Mouse (Mus musculus) urinary bladder, postnatal 14 days (tissue): ENCODE measurements around the gene Uhrf1bp1.

Experiments used
- DNase-seq: peaks from one replicate; pipeline ENCODE4 v3.0.0; 2021; ENCODE audit warnings: low spot score

The Uhrf1bp1 gene

DNA sequence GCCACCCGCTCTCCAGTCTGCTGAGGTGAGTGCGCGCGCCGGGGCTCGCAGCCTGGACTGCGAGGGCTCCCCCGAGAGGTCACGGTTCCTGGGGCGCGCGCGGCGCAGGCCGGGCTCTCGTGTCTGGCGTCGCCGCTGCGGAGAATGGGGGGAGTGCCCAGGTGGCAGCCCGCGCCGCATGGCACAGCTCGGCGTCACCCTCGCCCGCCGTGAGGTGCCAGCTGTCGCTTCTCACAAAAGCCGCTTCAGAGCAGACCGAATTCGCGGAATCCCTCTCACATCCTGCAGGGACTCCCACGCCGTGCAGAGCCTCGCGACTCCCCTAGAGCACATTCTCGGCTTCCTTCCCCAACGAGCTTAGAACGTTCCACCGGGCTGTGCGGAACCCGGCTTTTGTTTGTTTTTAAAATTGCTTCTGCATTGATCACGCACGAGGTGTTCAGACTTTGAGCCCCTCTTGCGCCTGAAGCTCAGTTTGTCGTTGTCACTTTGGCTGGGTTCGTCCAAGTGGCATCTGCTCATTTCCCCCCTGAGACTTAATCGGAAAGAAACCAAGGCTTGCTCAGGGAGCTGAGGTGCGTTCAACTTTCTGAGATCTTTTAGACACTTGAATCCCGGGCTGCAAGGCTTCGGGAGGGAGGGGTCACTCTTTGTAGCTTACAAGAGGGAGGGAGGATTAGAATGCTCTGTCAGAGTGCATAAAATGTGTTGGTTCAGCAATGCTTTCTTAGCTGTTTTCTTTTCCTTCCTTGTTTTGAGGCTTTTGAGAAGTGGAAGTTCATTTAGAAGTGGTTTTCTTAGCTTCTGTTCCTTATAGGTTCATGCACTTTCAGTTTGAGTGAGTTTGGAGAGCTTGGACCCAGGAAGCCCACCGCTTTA lies 53.6 kb downstream of the Uhrf1bp1 start, which contains the start of gene Taf11:
TSS of gene Taf11 (minus strand) at position 223 of the 879 bp plus-strand sequence.
- DNase-seq, result no peak

DNA sequence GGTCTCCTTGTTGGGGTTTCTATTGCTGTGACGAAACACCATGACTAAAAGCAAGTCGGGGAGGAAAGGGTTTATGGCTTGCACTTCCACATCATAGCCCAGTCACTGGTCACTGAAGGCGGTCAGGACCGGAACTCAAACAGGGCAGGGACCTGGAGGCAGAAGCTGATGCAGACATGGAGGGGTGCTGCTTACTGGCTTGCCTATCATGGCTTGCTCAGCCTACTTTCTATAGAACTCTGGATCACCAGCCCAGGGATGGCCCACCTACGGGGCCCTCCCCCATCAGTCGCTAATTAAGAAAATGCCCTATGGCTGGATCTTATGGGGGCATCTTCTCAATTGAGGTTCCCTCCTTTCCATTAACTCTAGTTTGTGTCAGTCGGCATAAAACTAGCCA lies 55.1 kb downstream of the Uhrf1bp1 start:
- DNase-seq, result no peak

DNA sequence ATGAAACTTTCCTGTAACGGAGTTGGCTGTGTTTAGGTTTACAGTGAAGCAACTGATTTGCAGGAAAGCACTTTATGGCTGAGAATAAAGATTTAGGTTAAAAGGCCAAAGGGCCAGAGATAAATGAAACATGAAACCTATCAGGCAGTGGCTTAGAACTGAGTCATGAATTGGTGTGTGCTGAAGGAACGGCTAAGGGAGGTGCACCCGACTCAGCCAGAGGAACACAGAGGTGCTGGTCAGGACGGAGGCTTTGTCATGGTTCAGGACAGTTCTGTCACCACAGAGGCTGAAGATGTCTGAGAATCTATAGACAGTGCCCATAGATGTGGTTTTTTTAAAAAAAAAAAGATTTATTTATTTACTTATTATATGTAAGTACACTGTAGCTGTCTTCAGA lies 58.5 kb downstream of the Uhrf1bp1 start:
- DNase-seq, result no peak

DNA sequence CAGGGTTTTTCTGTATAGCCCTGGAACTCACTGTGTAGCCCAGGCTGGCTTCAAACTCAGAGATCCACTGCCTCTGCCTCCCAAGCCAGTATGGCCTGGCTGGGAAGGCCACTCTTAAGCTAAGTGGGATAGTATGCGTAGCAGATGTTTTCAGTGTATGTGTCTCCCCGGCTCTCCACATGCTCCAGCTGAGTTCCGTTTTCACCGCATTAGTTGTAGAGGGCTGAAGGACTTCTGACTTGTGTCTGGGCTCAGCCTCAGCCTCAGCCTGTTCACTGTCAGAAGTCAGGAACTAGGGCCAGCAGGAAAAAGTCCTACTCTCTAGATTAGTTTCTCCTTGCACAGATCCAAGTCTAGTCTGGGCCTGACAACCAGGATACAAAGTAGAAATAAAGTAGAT lies 60.1 kb downstream of the Uhrf1bp1 start:
- DNase-seq, result no peak

- DNase-seq, result no peak
Measured at GRCm38 (mm10) chr17:27920676-27921075, 64.4 kb downstream of the Uhrf1bp1 start.

DNA sequence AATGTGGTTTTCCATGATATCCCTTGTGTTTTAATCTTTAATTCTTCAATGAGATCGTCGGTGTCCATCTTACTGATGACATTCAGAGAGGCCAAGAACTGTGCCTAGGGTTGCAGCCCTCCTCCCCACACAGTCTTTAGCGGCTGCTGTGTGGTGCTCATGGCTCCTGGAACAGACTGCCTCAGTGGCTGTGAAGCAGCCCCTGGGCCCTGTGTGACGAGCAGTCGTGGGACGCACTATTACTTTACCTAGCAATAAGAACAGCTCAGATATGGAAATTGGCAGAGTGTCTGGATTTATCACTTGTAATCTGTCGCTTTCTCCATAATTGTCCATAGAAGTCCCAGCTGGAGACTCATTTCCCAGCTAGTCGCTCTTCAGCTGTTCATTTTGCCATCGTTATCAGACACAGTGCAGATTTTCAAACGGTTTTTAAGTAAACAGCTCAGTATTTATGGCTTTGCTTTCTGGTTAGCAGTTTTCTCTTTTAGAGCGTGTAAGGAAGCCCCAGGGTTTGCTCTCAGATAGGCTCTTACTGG lies 66.0 kb downstream of the Uhrf1bp1 start:
- no peak for DNase-seq

GRCm38 (mm10) chr17:27925054-27925453 lies 68.8 kb downstream of the Uhrf1bp1 start:
- peak; percentile 43 for DNase-seq

GRCm38 (mm10) chr17:27925504-27925903 lies 69.3 kb downstream of the Uhrf1bp1 start:
- peak; percentile 41 for DNase-seq

DNA sequence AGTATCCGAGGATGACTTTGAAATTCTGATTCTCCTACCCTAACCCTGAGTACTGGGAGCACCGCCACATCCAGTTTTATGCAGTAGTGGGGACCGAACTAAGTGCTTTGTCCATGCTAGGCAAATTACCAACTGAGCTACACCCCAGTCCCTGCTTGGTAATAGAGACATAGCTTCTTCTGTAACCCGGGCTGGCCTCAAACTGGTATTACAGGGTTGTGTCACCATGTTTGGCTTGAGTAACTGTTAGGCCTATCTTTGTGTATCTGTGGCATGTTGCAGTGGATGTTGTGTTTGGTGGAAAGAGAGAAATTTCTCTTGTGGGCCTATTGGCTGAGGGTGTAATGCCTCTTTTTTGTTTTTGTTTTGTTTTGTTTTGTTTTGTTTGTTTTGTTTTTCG lies 74.0 kb downstream of the Uhrf1bp1 start:
- DNase-seq, result no peak

DNA sequence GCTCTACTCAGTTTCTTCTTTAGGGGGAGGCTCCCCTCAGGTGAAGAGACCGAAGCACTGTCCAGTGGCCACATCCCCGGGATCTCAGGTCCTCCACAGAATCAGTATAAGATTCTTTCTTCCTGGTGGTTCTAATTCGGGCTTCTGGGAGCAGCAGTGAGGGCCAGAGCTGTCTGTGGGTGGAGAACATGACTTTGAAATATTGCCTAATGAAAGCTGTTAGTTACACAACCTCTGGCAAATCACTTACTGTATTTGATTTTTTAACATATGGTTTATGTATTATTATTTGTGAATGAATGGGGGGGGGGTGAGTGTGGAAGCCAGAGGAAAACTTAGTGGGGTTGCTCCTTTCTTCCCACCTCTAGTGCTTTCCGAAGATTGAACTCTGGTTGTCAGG lies 75.6 kb downstream of the Uhrf1bp1 start:
- DNase-seq, result no peak

DNA sequence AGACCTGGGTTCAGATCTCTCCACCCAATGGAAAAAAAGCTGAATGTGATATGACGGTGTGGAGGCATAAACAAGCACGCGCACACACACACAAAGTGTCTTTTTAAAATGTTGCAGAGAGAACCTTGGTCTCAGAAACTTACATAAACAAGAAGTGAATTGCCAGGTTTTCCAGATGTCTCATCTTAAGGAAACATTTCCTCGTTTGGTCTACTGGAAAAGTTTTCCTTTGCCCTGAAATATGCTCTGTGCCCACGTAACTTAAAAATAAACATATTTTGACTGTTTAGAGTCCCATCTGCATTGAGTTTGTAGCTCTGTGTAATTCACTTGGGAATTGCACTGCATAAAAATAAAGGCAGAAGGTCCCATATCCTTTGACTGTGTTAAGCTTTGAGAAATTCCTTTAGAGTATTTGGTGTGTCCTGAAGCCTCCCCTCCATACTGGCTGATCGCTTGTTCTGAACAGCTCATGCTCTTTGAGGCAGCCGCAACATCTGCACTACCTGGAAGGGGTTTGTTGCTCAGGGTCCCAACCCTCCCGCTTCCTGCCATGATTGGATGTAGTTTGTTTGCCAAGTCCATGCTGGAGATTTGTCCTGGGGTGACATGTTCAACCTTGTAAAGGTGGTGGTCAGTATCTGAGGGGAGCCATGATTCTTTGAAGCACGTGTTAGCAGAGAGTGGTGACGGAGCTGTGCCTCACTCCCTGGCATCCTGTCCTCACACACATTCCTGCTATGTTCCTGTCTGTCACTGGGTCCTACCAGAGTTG lies 78.1 kb downstream of the Uhrf1bp1 start:
- no peak for DNase-seq

DNA sequence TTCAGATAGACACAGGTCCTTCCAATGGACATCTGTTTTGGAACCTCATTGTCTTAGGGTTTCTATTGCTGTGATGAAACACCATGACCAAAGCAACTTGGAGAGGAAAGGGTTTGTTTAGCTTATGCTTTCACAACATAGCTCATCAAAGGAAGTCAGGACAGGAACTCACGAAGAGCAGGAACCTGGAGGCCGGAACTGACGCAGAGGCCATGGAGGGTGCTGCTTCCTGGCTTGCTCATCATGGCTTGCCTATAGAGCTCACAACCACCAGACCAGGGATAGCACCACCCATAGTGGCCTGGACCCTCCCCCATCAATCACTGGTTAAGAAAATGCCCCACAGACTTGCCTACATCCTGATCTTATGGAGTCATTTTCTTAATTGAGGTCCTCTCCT lies 78.8 kb downstream of the Uhrf1bp1 start:
- no peak for DNase-seq

GRCm38 (mm10) chr17:27937054-27937615 lies 80.9 kb downstream of the Uhrf1bp1 start:
- DNase-seq, result no peak

DNA sequence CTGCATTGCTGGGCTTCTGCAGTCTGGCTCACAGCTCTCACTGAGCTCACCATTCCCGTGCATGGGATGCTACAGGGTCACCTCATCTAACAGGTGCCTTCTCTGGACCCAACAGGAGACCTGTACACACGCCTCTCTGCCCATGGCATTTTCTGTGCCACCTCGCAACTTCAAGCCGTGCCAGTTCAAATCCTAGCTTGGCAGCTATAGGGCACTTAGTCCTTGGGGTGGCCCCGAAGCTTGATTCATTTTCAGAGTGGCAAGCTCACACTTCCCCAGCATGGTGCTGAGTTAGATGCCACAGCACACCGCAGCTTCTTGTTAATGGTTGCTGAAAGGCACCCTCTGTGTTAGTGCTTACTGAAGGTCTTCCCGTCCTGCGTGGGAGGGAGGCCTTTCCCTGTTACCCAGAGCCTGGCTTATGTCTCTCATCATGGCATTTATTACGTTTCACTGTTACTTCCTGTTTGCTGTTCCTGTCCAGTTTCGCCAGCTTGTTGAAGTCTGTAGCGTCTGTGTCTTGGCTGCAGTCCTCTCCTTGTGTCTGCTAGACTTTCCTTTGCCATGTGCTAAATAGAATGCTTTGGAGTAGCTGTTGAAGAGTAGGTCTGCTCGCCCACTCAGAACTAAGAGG lies 82.0 kb downstream of the Uhrf1bp1 start:
- DNase-seq, result peak; percentile 29

GRCm38 (mm10) chr17:27939028-27939427 lies 82.8 kb downstream of the Uhrf1bp1 start:
- no peak for DNase-seq

- peak; percentile 44 for DNase-seq
Measured at GRCm38 (mm10) chr17:27940352-27940751, 84.1 kb downstream of the Uhrf1bp1 start.

DNA sequence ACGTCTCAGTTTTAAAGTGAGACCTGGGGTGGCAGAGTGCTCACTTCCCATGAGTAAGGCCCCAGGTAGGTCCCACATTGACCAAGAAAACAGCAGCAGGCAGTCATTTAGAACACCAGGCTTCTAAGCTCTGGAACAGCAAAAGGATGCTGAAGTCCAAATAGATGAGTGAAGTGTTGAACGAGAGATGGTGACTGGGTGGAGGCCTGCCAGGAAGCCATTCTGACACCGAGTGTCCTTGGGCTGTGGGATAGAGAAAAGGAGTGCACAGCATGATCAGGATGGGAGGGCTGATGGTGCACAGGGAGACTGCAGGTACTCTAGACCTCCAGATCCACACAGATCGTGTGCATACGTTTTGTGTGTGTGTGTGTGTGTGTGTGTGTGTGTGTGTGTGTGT lies 84.9 kb downstream of the Uhrf1bp1 start:
- DNase-seq, result no peak

- no peak for DNase-seq
Measured at GRCm38 (mm10) chr17:27941698-27942097, 85.5 kb downstream of the Uhrf1bp1 start.

GRCm38 (mm10) chr17:27942131-27942530 lies 85.9 kb downstream of the Uhrf1bp1 start:
- DNase-seq, result no peak

DNA sequence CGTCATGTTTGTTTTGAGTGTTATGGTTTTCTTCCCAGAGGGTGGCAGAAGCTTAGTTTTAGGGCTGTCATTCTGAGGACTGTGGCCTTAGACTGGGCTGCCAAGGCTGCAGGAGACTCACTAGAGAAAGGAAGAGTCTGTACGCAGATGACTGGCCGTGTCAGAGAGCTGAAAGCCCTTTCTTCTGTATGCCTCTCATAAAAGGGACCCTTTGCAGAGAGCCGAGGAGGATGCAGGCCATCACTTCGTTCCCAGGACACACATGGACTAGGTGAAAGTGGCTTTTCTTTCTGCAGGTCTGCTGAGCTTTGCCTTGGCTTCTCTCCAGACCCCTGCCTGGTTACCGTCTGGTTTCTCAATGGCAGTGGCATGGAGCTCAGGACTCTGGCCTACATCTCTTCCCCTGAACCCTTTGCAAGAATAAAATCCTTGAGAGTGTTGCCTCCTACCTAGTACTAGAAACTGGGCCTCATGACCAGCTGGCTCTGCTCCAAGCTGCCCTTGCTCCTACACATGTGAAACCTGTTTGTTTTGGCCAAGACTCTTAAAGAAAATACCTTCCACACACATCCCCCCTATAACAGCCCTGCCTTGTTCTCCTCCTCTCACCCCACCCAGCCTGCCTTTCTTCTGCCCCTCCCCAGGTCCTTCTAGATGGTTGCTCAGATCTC lies 89.4 kb downstream of the Uhrf1bp1 start:
- DNase-seq, result peak; percentile 86

- DNase-seq, result no peak
Measured at GRCm38 (mm10) chr17:27946371-27946770, 90.1 kb downstream of the Uhrf1bp1 start.
